Mouse (Mus musculus) A20 (cell line): ENCODE data around the gene Ifi35.
"Not testable (repeated sequence)": the region's sequence is repeated elsewhere in the genome, so short reads cannot be mapped to it uniquely, and the experiment has no call there.

Source experiments
- DNase-seq: peaks from one replicate; pipeline ENCODE4 v3.0.0-alpha.2; 2011; ENCODE audit warnings: low read depth, low spot score

Gene Ifi35

DNA sequence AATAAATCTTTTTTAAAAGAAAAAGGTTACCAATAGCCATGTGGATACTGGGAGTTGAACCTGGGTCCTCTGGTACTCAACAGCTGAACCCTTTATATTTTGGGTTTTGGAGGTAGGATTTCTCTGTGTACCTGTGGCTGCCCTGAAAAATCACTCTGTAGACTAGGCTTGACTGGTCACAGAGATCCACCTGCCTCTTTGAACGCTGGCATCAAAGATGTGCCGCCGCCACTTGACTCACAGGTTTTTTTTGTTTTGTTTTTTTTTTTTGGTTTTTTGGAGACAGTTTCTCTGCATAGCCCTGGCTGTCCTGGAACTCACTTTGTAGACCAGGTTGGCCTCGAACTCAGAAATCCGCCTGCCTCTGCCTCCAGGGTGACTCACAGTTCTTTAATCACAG lies 421 bp upstream of the Ifi35 start:
- DNase-seq, result no peak

- DNase-seq, result peak; percentile 82
These were observed 692 bp downstream of the Ifi35 start for GRCm38 (mm10) chr11:101448899-101449298.

- not testable (repeated sequence) for DNase-seq
These were observed 1.4 kb downstream of the Ifi35 start for GRCm38 (mm10) chr11:101449596-101449995.

GRCm38 (mm10) chr11:101450394-101450793 lies 2.2 kb downstream of the Ifi35 start:
- peak; percentile 69 for DNase-seq

DNA sequence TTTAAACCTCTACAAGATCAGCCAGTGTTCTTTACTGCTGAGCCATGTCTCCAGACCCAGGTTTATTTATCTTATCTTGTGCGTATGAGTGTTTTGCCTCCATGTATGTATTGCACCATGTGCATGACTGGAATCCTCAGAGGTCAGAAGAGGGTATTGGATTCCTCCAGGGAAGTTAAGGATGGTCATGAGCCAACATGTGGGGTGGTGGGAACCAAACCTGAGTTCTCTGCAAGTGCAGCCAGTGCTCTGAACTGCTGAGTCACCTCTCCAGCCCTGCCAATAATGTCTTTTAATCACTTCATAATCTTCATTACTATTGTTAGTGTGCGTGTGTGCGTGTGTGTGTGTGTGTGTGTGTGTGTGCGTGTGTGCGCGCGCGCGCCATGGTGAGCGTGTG lies 3.3 kb downstream of the Ifi35 start:
- no peak for DNase-seq

- no peak for DNase-seq
These were observed 4.0 kb downstream of the Ifi35 start for GRCm38 (mm10) chr11:101452093-101452774.

DNA sequence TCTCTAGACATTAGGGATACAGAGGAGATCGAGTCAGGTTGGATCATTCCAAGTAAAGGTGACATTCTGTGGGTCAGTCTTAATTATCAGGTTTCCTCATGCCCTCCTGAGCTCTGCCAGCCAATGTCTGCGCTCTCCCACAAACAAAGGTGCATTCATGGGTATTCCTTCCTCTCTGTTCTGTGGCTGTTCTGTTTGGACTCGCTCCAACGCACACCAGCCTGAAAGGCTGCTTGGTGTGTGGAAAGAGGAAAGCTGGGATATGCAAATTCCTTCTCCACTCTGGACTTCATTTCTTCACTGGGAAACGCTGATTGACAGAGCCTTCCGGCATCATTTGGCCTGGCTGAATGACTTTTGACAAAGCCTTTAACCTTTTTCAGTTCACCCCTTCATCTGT lies 6.5 kb downstream of the Ifi35 start:
- DNase-seq, result no peak

GRCm38 (mm10) chr11:101455627-101456026 lies 7.4 kb downstream of the Ifi35 start:
- DNase-seq, result no peak

- no peak for DNase-seq
These were observed 9.4 kb downstream of the Ifi35 start for GRCm38 (mm10) chr11:101457631-101458030.

- DNase-seq, result no peak
These were observed 10.0 kb downstream of the Ifi35 start for GRCm38 (mm10) chr11:101458217-101458616.

DNA sequence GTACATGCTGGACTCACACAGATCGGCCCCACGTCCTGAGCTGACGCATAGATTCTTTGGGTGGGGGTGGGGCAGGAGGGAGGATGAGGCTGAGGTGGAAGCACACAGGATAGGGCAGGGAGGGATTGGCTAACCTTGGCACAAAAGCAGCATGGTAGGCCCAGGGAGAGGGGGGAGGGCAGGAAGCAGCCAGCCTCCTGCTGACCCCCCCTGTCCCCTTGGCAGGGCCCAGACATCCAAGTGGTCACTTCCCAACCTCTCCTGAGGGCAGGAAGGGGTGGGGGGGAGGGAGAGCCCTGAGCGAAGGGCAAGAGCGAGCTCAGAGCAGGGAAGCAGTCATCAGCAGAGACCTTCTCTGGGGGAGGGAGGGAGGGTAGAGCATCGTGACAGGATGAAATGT lies 11.5 kb downstream of the Ifi35 start:
- no peak for DNase-seq

- no peak for DNase-seq
These were observed 12.1 kb downstream of the Ifi35 start for GRCm38 (mm10) chr11:101460321-101460720.

DNA sequence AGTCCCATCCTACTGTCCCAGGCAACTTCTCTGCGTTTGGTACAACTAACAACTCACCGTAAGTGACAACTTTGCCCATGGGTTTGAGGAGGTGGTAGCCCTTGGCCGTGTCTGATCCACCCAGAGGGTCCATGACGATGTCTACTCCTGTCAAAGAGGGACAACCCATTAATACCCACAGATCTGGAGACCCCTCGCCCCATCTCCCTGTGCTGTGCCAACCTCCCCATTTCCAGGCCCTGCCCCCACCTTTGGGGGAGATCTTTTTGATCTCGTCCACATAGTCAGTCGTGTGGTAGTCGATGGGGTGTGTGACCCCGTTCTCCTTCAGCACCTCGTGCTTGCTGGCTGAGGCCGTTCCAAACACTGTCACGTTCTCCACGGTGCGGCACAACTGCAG lies 13.9 kb downstream of the Ifi35 start:
- no peak for DNase-seq

- peak; percentile 80 for DNase-seq
These were observed 14.6 kb downstream of the Ifi35 start for GRCm38 (mm10) chr11:101462583-101463440.

- no peak for DNase-seq
These were observed 16.2 kb downstream of the Ifi35 start, which contains the start of gene Rnd2 for GRCm38 (mm10) chr11:101464211-101465100. Gene Rnd2, plus strand, starts transcription at chr11:101464999.

DNA sequence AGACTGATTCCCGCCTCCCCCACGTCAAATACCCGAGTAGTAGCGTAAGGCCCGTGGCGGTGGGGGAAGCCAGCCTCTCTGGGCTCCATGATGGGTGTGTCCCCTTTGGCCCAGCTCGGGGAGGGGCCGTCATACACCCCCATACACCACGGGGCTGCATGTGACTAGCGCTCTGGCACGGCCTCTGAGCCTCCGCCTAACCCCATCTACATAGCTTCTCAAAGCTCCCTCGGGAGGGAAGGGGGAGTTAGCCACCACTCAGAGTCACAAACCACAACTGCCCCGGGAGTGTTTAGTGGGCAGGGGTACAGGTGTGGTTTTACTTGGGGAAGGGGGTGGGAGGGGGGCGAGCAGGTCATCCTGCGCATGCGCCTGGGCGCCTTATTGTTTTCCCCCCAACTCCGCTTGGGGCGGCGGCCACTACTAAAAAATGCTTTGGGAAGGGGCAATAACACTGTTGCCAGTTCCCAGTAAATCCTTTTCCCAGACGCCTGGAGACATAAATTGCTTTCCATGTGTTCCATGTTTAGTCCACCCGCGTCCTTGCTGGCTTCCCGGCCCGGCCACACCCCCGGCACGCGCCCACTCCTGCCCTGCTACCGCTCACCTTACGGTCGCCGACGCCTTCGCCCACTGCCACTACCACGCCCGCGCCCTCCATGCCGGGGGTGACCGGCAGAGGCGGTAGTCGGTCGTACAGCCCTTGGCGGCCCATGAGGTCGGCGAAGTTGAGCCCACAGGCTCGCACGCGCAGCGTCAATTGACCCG lies 17.1 kb downstream of the Ifi35 start:
- peak; percentile 73 for DNase-seq

GRCm38 (mm10) chr11:101465869-101466551 lies 17.8 kb downstream of the Ifi35 start, which contains the start of gene Vat1:
Gene Vat1, minus strand, starts transcription at chr11:101466230.
- DNase-seq, result peak; percentile 85

GRCm38 (mm10) chr11:101466552-101466950 lies 18.3 kb downstream of the Ifi35 start:
- peak; percentile 32 for DNase-seq

DNA sequence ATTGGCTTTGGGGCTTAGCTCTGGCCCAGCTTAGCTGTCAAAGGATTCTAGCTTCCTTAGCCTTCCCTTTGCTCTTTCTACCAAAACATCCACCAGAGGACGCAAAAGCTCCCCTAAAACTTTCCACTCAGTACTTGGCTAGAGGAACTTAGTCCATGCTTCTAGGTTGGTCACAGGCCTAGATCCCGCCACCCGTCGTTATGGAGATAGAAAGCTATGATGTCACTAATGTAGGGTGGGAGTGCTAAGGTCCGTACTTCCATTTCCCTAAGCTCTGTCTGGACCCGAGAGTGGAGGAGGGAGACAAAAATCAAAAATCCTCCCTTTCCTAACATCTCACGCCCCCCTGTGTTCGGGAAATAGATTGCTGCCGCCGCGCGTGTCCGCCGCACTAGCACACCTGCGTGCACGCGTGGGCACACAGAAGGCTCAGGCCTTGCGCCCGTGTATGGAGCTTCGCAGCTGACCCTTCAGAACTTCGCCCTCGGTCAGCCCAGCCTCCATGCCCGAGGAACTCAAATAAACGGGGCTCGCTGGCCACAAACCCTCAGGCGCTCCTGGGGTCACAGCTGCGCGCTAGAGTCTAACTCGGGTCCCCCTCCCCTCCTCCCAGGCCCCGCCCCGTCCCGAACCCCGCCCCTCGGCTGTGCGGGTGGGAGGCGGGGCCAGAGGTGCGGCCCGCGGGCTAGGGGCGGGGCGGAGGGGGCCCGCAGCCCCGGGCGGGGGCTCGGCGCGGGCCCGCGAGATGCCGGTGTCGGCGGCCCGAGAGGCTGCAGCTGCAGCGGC lies 19.5 kb downstream of the Ifi35 start:
- DNase-seq, result peak; percentile 89

DNA sequence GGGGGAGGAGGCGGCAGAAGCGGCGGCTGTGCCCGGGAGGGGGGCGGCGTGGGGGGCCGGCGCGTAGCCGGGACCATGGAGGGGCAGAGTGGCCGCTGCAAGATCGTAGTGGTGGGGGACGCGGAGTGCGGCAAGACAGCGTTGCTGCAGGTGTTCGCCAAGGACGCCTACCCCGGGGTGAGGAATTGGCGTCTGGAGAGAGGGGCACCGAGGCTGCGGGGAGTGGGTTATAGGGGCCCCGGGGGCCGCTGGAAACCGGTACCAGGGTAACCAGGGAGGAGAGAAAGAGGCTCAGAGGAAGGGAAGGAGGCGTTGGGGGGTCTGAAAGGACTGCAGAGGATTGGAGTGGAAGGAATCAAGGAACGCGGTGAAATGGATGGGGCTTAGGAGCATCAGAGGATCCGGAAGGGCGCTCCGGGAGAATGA lies 20.1 kb downstream of the Ifi35 start:
- no peak for DNase-seq
